Mouse (Mus musculus) neural tube, embryonic 11.5 days (tissue): ENCODE results near the gene Foxa2. TPM values are rescaled to one million over a fixed set of nuclear protein-coding genes. Genes with fewer than 3 reads are reported as not detected.

ENCODE experiments used
- ATAC-seq: fragments of 200-750 bp; cut with Nextera tagmentation; 2 replicates; pipeline ENCODE4 v1.8.0; 2017; ENCODE audit warnings: moderate number of reproducible peaks, mild to moderate bottlenecking, moderate TSS enrichment, moderate library complexity; ENCODE audit not compliant: insufficient read depth, low FRiP score, low TSS enrichment
- DNase-seq: peaks from one replicate; pipeline ENCODE4 v3.0.0-alpha.2; 2015; ENCODE audit warnings: low spot score
- H3K27ac ChIP-seq: fragments of 300-500 bp; sonication (generic); 2 replicates; pipeline ENCODE4 v1.5.1; 2014; ENCODE audit warnings: low read depth, mild to moderate bottlenecking, low read length
- H3K27me3 ChIP-seq: fragments of 300-500 bp; sonication (generic); 2 replicates; pipeline ENCODE4 v1.6.1; 2014; ENCODE audit warnings: mild to moderate bottlenecking, low read length, mixed read lengths; ENCODE audit not compliant: control insufficient read depth, insufficient read depth
- H3K36me3 ChIP-seq: fragments of 300-500 bp; sonication (generic); 2 replicates; pipeline ENCODE4 v1.6.1; 2014; ENCODE audit warnings: mild to moderate bottlenecking, low read length, moderate library complexity, mixed read lengths; ENCODE audit not compliant: control insufficient read depth, insufficient read depth
- H3K4me1 ChIP-seq: fragments of 300-500 bp; sonication (generic); 2 replicates; pipeline ENCODE4 v1.6.1; 2014; ENCODE audit warnings: low read length, mixed read lengths; ENCODE audit not compliant: control insufficient read depth, insufficient read depth
- H3K4me2 ChIP-seq: fragments of 300-500 bp; sonication (generic); 2 replicates; pipeline ENCODE4 v1.6.1; 2014; ENCODE audit warnings: low read depth, mild to moderate bottlenecking, moderate library complexity
- H3K4me3 ChIP-seq: fragments of 300-500 bp; sonication (generic); 2 replicates; pipeline ENCODE4 v1.5.1; 2014; ENCODE audit warnings: low read depth, low read length
- H3K9ac ChIP-seq: fragments of 300-500 bp; sonication (generic); 2 replicates; pipeline ENCODE4 v1.6.1; 2014; ENCODE audit warnings: mild to moderate bottlenecking, low read length
- H3K9me3 ChIP-seq: fragments of 300-500 bp; sonication (generic); 2 replicates; pipeline ENCODE4 v1.6.1; 2016; ENCODE audit warnings: low read length; ENCODE audit not compliant: control insufficient read depth
- WGBS: fragments of 180-500 bp; shearing (Covaris S2); extraction: QIAGEN DNeasy Blood & Tissue Kit; methylation state at CpG from one replicate; pipeline ENCODE4 v1.1.7; 2014; 5-methylcytosine and 5-hydroxymethylcytosine counted together
- polyA plus RNA-seq: library from polyadenylated mRNA; unstranded; fragments of >200 nt; fragmentation: Nextera tagmentation; extraction: Ambion mirVana; gene quantifications from 2 replicates; pipeline ENCODE4 v1.2.1, GENCODE M21; 2014

The Foxa2 gene
- polyA plus RNA-seq, 1 experiment from 2014 or later: 4.0 TPM

GRCm38 (mm10) chr2:148042126-148042640, 4.6 kb downstream of the Foxa2 start:
- no peak overlapping the region for H3K4me2 ChIP-seq
- no peaks in the 10 kb centered on the region for H3K4me1 ChIP-seq
- no peaks in the 10 kb centered on the region for H3K36me3 ChIP-seq
- H3K4me3 ChIP-seq: no peak overlapping the region
- H3K9me3 ChIP-seq: no peaks in the 10 kb centered on the region
- H3K27ac ChIP-seq: no peak overlapping the region
- H3K9ac ChIP-seq: no peak overlapping the region
- whole genome bisulfite sequencing: 9% methylated on average over 3 of the region's 3 CpGs
- DNase-seq (no peak), ATAC-seq (no peak)
- H3K27me3 ChIP-seq: peaks cover 100% of the 10 kb centered on the region

- DNase-seq: no peak
- Histone ChIP-seq H3K27ac (no peak overlapping the region), H3K9ac (no peak overlapping the region), H3K4me1 (no peaks in the 10 kb centered on the region), H3K27me3 (peaks cover 100% of the 10 kb centered on the region), H3K4me2 (no peak overlapping the region), H3K36me3 (no peaks in the 10 kb centered on the region), H3K9me3 (no peaks in the 10 kb centered on the region), H3K4me3 (no peak overlapping the region)
- ATAC-seq: no peak
- 2% methylated on average over 5 of the region's 5 CpGs for WGBS
These were observed 5.4 kb downstream of the Foxa2 start for GRCm38 (mm10) chr2:148041381-148041780.

GRCm38 (mm10) chr2:148040236-148041121, 6.3 kb downstream of the Foxa2 start:
- Histone ChIP-seq H3K27me3 (peaks cover 99% of the 10 kb centered on the region), H3K9ac (no peak overlapping the region), H3K36me3 (no peaks in the 10 kb centered on the region), H3K4me3 (no peak overlapping the region), H3K27ac (no peak overlapping the region), H3K9me3 (no peaks in the 10 kb centered on the region), H3K4me2 (no peak overlapping the region), H3K4me1 (no peaks in the 10 kb centered on the region)
- WGBS: under 1% methylated on average over 36 of the region's 37 CpGs
- DNase-seq (peak; percentile 53), ATAC-seq (no peak)

- no peak overlapping the region for H3K9ac ChIP-seq
- H3K4me3 ChIP-seq: no peak overlapping the region
- no peak overlapping the region for H3K4me2 ChIP-seq
- H3K36me3 ChIP-seq: no peaks in the 10 kb centered on the region
- no peaks in the 10 kb centered on the region for H3K9me3 ChIP-seq
- DNase-seq (peak; percentile 63), ATAC-seq (no peak)
- H3K27ac ChIP-seq: no peak overlapping the region
- H3K27me3 ChIP-seq: peaks cover 99% of the 10 kb centered on the region
- under 1% methylated on average over 53 of the region's 53 CpGs for WGBS
- H3K4me1 ChIP-seq: no peaks in the 10 kb centered on the region
These were observed 7.2 kb downstream of the Foxa2 start for GRCm38 (mm10) chr2:148039351-148040235.

- H3K27me3 ChIP-seq: peaks cover 99% of the 10 kb centered on the region
- DNase-seq: peak; percentile 55
- no peaks in the 10 kb centered on the region for H3K4me1 ChIP-seq
- no peaks in the 10 kb centered on the region for H3K9me3 ChIP-seq
- no peak overlapping the region for H3K4me2 ChIP-seq
- H3K4me3 ChIP-seq: no peak overlapping the region
- no peaks in the 10 kb centered on the region for H3K36me3 ChIP-seq
- H3K9ac ChIP-seq: no peak overlapping the region
- H3K27ac ChIP-seq: no peak overlapping the region
- no peak for ATAC-seq
- WGBS: 1% methylated on average over 42 of the region's 42 CpGs
These were observed 8.1 kb downstream of the Foxa2 start for GRCm38 (mm10) chr2:148038366-148039310.

GRCm38 (mm10) chr2:148036611-148037160, 10.1 kb downstream of the Foxa2 start:
- Histone ChIP-seq H3K9me3 (no peaks in the 10 kb centered on the region), H3K9ac (no peak overlapping the region), H3K27ac (no peak overlapping the region), H3K4me2 (no peak overlapping the region), H3K36me3 (no peaks in the 10 kb centered on the region), H3K4me1 (no peaks in the 10 kb centered on the region), H3K4me3 (no peak overlapping the region), H3K27me3 (peaks cover 96% of the 10 kb centered on the region)
- 0% methylated on average over 4 of the region's 4 CpGs for WGBS
- ATAC-seq (no peak), DNase-seq (no peak)

GRCm38 (mm10) chr2:148030991-148031675, 15.6 kb downstream of the Foxa2 start:
- WGBS: 3% methylated on average over 6 of the region's 6 CpGs
- H3K4me1 ChIP-seq: no peaks in the 10 kb centered on the region
- H3K4me3 ChIP-seq: no peak overlapping the region
- no peak overlapping the region for H3K9ac ChIP-seq
- H3K27me3 ChIP-seq: peaks cover 94% of the 10 kb centered on the region
- H3K9me3 ChIP-seq: no peaks in the 10 kb centered on the region
- ATAC-seq (no peak), DNase-seq (no peak)
- H3K27ac ChIP-seq: no peak overlapping the region
- no peaks in the 10 kb centered on the region for H3K36me3 ChIP-seq
- no peak overlapping the region for H3K4me2 ChIP-seq
